Mouse (Mus musculus): ENCODE data around the gene Fam214b. TPM values are rescaled to one million over a fixed set of nuclear protein-coding genes. Genes with fewer than 3 reads are reported as not detected.
"Not testable (repeated sequence)": the region's sequence is repeated elsewhere in the genome, so short reads cannot be mapped to it uniquely, and the experiment has no call there.

Gene Fam214b
- polyA plus RNA-seq, 1 experiment from 2014 or later: 20.8 TPM

GRCm38 (mm10) chr4:43005765-43006164, 40.3 kb downstream of the Fam214b start:
- 59% methylated on average over 2 of the region's 2 CpGs for WGBS
- Histone ChIP-seq H3K9me3 (ENCODE audit: control insufficient read depth, low read length) (no peaks in the 10 kb centered on the region), H3K9ac (ENCODE audit: low read depth, low read length) (no peak overlapping the region), H3K4me3 (ENCODE audit: low read depth, low read length) (no peak overlapping the region), H3K4me2 (replicated peaks; ENCODE audit: low read depth, low read length) (no peak overlapping the region), H3K4me1 (replicated peaks; ENCODE audit: control insufficient read depth, insufficient read depth, low read length) (0 out of 2 replicates have a peak, but pooled peaks cover 3% of the 10 kb centered on the region), H3K36me3 (ENCODE audit: control insufficient read depth, insufficient read depth, low read length) (no peaks in the 10 kb centered on the region), H3K27me3 (ENCODE audit: control insufficient read depth, insufficient read depth, low read length) (no peaks in the 10 kb centered on the region), H3K27ac (ENCODE audit: low read depth, low read length) (no peak overlapping the region)
- ATAC-seq (ENCODE audit: low FRiP score) (no peak), DNase-seq (ENCODE audit: low spot score) (peak; percentile 42)

GRCm38 (mm10) chr4:43004951-43005350, 41.1 kb downstream of the Fam214b start:
- DNase-seq (ENCODE audit: low spot score): no peak
- H3K4me3 ChIP-seq (ENCODE audit: low read depth, low read length): no peak overlapping the region
- H3K4me2 ChIP-seq (replicated peaks; ENCODE audit: low read depth, low read length): no peak overlapping the region
- no peak overlapping the region for H3K27ac ChIP-seq (ENCODE audit: low read depth, low read length)
- no peaks in the 10 kb centered on the region for H3K36me3 ChIP-seq (ENCODE audit: control insufficient read depth, insufficient read depth, low read length)
- WGBS: 98% methylated on average over 3 of the region's 3 CpGs
- H3K4me1 ChIP-seq (replicated peaks; ENCODE audit: control insufficient read depth, insufficient read depth, low read length): 0 out of 2 replicates have a peak, but pooled peaks cover 3% of the 10 kb centered on the region
- no peak for ATAC-seq (ENCODE audit: low FRiP score)
- H3K9ac ChIP-seq (ENCODE audit: low read depth, low read length): no peak overlapping the region
- no peaks in the 10 kb centered on the region for H3K9me3 ChIP-seq (ENCODE audit: control insufficient read depth, low read length)
- no peaks in the 10 kb centered on the region for H3K27me3 ChIP-seq (ENCODE audit: control insufficient read depth, insufficient read depth, low read length)

- no peak for DNase-seq (ENCODE audit: low spot score)
- no peak overlapping the region for H3K4me3 ChIP-seq (ENCODE audit: low read depth, low read length)
- no peak for ATAC-seq (ENCODE audit: low FRiP score)
- 84% methylated on average over 12 of the region's 12 CpGs for WGBS
- no peak overlapping the region for H3K4me2 ChIP-seq (replicated peaks; ENCODE audit: low read depth, low read length)
- H3K4me1 ChIP-seq (replicated peaks; ENCODE audit: control insufficient read depth, insufficient read depth, low read length): 0 out of 2 replicates have a peak, but pooled peaks cover 2% of the 10 kb centered on the region
- no peaks in the 10 kb centered on the region for H3K36me3 ChIP-seq (ENCODE audit: control insufficient read depth, insufficient read depth, low read length)
- no peak overlapping the region for H3K27ac ChIP-seq (ENCODE audit: low read depth, low read length)
- H3K9me3 ChIP-seq (ENCODE audit: control insufficient read depth, low read length): no peaks in the 10 kb centered on the region
- H3K27me3 ChIP-seq (ENCODE audit: control insufficient read depth, insufficient read depth, low read length): no peaks in the 10 kb centered on the region
- H3K9ac ChIP-seq (ENCODE audit: low read depth, low read length): no peak overlapping the region
These were observed 43.1 kb downstream of the Fam214b start for GRCm38 (mm10) chr4:43002756-43003439.

GRCm38 (mm10) chr4:43001272-43001671, 44.7 kb downstream of the Fam214b start:
- no peak for DNase-seq (ENCODE audit: low spot score)
- 91% methylated on average over 2 of the region's 2 CpGs for WGBS
- Histone ChIP-seq H3K27me3 (ENCODE audit: control insufficient read depth, insufficient read depth, low read length) (no peaks in the 10 kb centered on the region), H3K36me3 (ENCODE audit: control insufficient read depth, insufficient read depth, low read length) (no peaks in the 10 kb centered on the region), H3K4me1 (replicated peaks; ENCODE audit: control insufficient read depth, insufficient read depth, low read length) (0 out of 2 replicates have a peak, but pooled peaks cover 2% of the 10 kb centered on the region), H3K4me3 (ENCODE audit: low read depth, low read length) (no peak overlapping the region), H3K4me2 (replicated peaks; ENCODE audit: low read depth, low read length) (no peak overlapping the region), H3K9ac (ENCODE audit: low read depth, low read length) (no peak overlapping the region), H3K9me3 (ENCODE audit: control insufficient read depth, low read length) (no peaks in the 10 kb centered on the region), H3K27ac (ENCODE audit: low read depth, low read length) (peak overlapping the region; percentile 5; the same call in 1 of the 2 replicates)
- no peak for ATAC-seq (ENCODE audit: low FRiP score)

GRCm38 (mm10) chr4:43000141-43000986, 45.7 kb downstream of the Fam214b start, which contains the start of gene Vcp:
TSS of gene Vcp (minus strand) at chr4:43000507.
- not testable (repeated sequence) for H3K9me3 ChIP-seq (ENCODE audit: control insufficient read depth, low read length); H3K27me3 ChIP-seq (ENCODE audit: control insufficient read depth, insufficient read depth, low read length); H3K4me1 ChIP-seq (replicated peaks; ENCODE audit: control insufficient read depth, insufficient read depth, low read length); H3K36me3 ChIP-seq (ENCODE audit: control insufficient read depth, insufficient read depth, low read length)
- H3K9ac ChIP-seq (ENCODE audit: low read depth, low read length): peak within 1 kb of the TSS; percentile 86
- H3K4me2 ChIP-seq (replicated peaks; ENCODE audit: low read depth, low read length): peak within 1 kb of the TSS; percentile 75
- ATAC-seq (ENCODE audit: low FRiP score) (peak; percentile 98), DNase-seq (ENCODE audit: low spot score) (peak; percentile 98)
- H3K4me3 ChIP-seq (ENCODE audit: low read depth, low read length): peak within 1 kb of the TSS; percentile 71
- H3K27ac ChIP-seq (ENCODE audit: low read depth, low read length): peak within 1 kb of the TSS; percentile 97
- WGBS: 2% methylated on average over 44 of the region's 56 CpGs

- under 1% methylated on average over 43 of the region's 51 CpGs for WGBS
- no peaks in the 10 kb centered on the region for H3K27me3 ChIP-seq (ENCODE audit: control insufficient read depth, insufficient read depth, low read length)
- ATAC-seq (ENCODE audit: low FRiP score): peak; percentile 87
- H3K4me2 ChIP-seq (replicated peaks; ENCODE audit: low read depth, low read length): peak overlapping the region; percentile 75
- no peaks in the 10 kb centered on the region for H3K9me3 ChIP-seq (ENCODE audit: control insufficient read depth, low read length)
- 0 out of 2 replicates have a peak, but pooled peaks cover 2% of the 10 kb centered on the region for H3K4me1 ChIP-seq (replicated peaks; ENCODE audit: control insufficient read depth, insufficient read depth, low read length)
- peak; percentile 84 for DNase-seq (ENCODE audit: low spot score)
- H3K4me3 ChIP-seq (ENCODE audit: low read depth, low read length): peak overlapping the region; percentile 71
- no peaks in the 10 kb centered on the region for H3K36me3 ChIP-seq (ENCODE audit: control insufficient read depth, insufficient read depth, low read length)
- H3K27ac ChIP-seq (ENCODE audit: low read depth, low read length): peak overlapping the region; percentile 97
- H3K9ac ChIP-seq (ENCODE audit: low read depth, low read length): peak overlapping the region; percentile 86
These were observed 46.4 kb downstream of the Fam214b start for GRCm38 (mm10) chr4:42999451-43000140.

- Histone ChIP-seq H3K4me3 (ENCODE audit: low read depth, low read length) (peak overlapping the region; percentile 71; the same call in 1 of the 2 replicates), H3K9me3 (ENCODE audit: control insufficient read depth, low read length) (no peaks in the 10 kb centered on the region), H3K4me2 (replicated peaks; ENCODE audit: low read depth, low read length) (peak overlapping the region; percentile 19; the same call in 1 of the 2 replicates), H3K27me3 (ENCODE audit: control insufficient read depth, insufficient read depth, low read length) (no peaks in the 10 kb centered on the region), H3K4me1 (replicated peaks; ENCODE audit: control insufficient read depth, insufficient read depth, low read length) (0 out of 2 replicates have a peak, but pooled peaks cover 2% of the 10 kb centered on the region), H3K9ac (ENCODE audit: low read depth, low read length) (no peak overlapping the region), H3K36me3 (ENCODE audit: control insufficient read depth, insufficient read depth, low read length) (peaks cover 3% of the 10 kb centered on the region; the same call in 1 of the 2 replicates), H3K27ac (ENCODE audit: low read depth, low read length) (no peak overlapping the region)
- WGBS: 74% methylated on average over 2 of the region's 2 CpGs
- DNase-seq (ENCODE audit: low spot score) (no peak), ATAC-seq (ENCODE audit: low FRiP score) (no peak)
These were observed 48.0 kb downstream of the Fam214b start for GRCm38 (mm10) chr4:42998022-42998421.

- Histone ChIP-seq H3K27me3 (ENCODE audit: control insufficient read depth, insufficient read depth, low read length) (no peaks in the 10 kb centered on the region), H3K36me3 (ENCODE audit: control insufficient read depth, insufficient read depth, low read length) (peaks cover 13% of the 10 kb centered on the region), H3K4me2 (replicated peaks; ENCODE audit: low read depth, low read length) (no peak overlapping the region), H3K4me3 (ENCODE audit: low read depth, low read length) (no peak overlapping the region), H3K27ac (ENCODE audit: low read depth, low read length) (no peak overlapping the region), H3K4me1 (replicated peaks; ENCODE audit: control insufficient read depth, insufficient read depth, low read length) (no peaks in the 10 kb centered on the region), H3K9ac (ENCODE audit: low read depth, low read length) (no peak overlapping the region), H3K9me3 (ENCODE audit: control insufficient read depth, low read length) (no peaks in the 10 kb centered on the region)
- DNase-seq (ENCODE audit: low spot score): no peak
- 79% methylated on average over 1 of the region's 1 CpGs for WGBS
- no peak for ATAC-seq (ENCODE audit: low FRiP score)
These were observed 57.7 kb downstream of the Fam214b start for GRCm38 (mm10) chr4:42988296-42988695.

Measured in hindbrain, embryonic 11.5 days (tissue).